Mouse (Mus musculus) ZHBTc4 (cell line): Measurements from ENCODE around the gene Etfbkmt.
A peak's percentile ranks its signal among the peaks of the same experiment; 100 is the strongest.
"Not testable (repeated sequence)": the region's sequence is repeated elsewhere in the genome, so short reads cannot be mapped to it uniquely, and the experiment has no call there.

Source experiments
- DNase-seq: peaks from one replicate; pipeline ENCODE4 v3.0.0-alpha.2; 2011; ENCODE audit warnings: low read depth, low spot score

The Etfbkmt gene

GRCm38 (mm10) chr6:149132311-149133077, 7.2 kb upstream of the Etfbkmt start:
- peak; percentile 82 for DNase-seq

- no peak for DNase-seq
These were observed 5.1 kb upstream of the Etfbkmt start for GRCm38 (mm10) chr6:149134391-149135150.

DNA sequence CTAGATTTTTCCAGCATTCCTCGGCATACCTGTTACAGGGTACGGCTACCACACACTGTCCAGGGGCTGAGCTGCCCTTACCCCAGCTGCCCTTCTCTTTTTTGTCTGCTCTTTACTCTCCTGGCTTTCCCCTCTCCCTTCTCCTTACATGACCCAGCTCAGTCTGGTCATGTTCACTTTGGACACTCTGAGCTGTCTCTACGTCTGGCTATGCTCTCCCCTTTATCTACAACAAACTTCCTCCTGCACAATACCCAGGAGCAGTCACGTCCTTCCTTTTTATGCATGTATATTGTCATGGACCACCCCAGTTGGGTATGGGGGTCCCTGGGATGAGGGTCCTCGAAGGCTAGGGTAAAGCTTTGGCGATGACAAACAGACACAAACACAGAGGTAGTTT, 4.0 kb upstream of the Etfbkmt start:
- DNase-seq = no peak

GRCm38 (mm10) chr6:149137936-149138335, 1.7 kb upstream of the Etfbkmt start:
- no peak for DNase-seq

DNA sequence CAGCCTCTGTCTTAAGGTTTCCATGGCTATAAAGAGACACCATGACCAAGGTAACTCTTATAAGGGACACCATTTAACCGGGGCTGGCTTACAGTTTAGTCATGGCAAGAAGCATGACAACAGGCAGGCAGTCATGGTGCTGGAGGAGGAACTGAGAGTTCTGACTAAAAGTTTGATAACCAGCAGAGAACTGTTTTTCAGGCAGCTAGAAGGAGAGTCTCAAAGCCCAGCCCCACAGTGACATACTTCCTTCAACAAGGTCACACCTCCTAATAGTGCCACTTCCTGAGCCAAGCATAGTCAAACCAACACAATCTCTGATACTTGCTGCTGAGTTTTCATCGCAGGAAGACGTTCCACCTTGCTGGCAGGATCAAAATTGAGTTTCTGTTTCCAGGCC, 638 bp upstream of the Etfbkmt start:
- DNase-seq = no peak

GRCm38 (mm10) chr6:149141393-149142173, 1.9 kb downstream of the Etfbkmt start:
- peak; percentile 97 for DNase-seq

DNA sequence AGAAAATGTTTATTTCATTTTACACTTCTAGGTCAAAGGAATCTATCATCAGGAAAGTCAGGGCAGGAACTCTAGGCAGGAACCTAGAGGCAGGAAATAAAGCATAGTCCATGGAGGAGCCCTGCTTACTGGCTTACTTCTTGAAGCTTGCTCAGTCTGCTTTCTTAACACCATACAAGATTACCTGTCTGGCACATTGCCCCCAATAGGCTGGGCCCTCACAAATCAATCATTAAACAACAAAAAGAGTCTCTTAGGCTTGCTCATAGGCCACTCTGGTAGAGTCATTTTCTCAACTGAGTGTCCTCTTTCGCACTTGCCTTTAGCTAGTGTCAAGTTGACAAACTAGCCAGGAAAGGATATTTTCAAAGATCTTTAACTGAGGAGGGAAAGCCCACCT, 5.5 kb downstream of the Etfbkmt start:
- no peak for DNase-seq

GRCm38 (mm10) chr6:149148436-149149229, 9.0 kb downstream of the Etfbkmt start:
- peak; percentile 43 for DNase-seq

DNA sequence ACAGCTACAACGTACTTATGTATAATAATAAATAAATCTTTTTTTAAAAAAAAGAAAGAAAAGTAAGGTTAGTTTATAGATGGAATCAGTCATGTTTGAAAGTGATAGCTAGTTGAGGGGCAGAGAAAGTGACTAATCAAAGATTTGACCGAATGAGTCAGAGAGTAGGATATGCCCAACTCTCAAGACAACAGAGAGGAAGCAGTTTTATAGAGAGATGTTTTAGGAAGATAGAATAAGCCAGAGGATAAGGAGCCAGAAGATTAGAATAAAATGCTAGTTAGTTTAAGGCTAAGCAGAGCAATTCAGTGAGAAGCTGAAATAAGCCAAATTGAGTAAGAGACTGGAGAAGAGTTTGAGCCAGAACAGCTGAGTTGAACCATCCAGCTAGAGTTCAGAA, 12.5 kb downstream of the Etfbkmt start:
- no peak for DNase-seq

GRCm38 (mm10) chr6:149153473-149154115, 13.9 kb downstream of the Etfbkmt start:
- DNase-seq = no peak

DNA sequence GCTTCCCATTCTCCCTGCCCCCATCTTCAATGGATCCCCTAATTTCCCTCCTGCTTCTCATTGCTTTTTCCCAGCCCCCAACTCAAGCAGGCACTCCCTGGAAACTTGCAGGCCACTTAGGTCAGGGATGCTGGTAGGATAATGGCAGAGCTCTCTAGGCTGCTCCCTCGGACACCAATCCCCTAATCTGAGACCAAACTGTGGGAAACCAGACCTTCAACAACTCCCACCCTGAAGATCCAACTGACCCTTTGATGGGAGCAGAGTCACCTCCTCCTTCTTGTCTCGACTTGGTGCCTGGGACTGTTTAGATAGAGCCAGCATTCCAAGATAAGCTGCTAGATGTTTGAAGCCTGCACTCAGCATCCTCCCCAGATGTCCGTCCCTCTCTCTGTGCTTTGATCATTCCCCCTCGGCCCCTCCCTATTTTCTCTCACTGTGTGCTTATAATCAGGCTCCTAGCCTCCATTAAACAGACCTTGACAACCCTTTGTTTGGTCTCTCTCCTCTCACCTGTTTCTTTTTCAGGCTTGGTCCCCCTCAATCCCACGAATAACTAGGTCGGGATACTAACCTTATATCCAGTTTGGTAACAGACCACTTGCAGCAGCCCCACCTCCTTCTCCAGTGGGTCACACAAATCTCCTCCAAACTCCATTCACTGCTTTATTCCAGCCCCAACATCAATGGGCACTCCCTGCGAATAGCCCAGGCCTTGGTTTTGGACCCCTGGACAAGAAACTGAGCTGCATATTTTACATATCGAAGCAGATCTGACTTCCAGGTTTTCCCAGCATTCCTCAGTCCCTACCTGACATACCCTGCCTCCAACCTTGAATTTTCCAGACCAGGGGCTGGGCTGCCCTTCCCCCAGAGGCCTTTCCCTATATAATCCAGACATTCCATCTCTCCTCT, 14.7 kb downstream of the Etfbkmt start:
- DNase-seq = no peak

- DNase-seq = no peak
These were observed 15.6 kb downstream of the Etfbkmt start for GRCm38 (mm10) chr6:149155031-149155841.

DNA sequence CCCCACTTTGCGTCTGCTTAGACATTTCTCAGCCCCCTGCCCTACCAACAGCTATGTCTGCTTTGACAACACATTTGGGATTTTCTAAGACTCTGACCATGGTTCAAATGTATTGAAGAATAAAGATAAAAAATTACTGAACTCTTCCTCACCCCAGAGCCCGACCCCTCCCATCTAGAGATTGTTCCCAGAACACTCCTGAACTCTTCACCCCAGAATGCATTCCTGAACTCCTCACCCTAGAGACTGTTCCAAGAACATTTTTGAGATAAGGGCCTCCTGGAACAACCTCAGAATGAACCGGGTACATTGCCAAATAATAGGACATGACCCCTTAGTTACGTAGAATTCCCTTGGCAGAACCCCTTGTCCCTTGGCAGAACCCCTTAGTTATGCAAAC, 27.4 kb downstream of the Etfbkmt start:
- DNase-seq = not testable (repeated sequence)

DNA sequence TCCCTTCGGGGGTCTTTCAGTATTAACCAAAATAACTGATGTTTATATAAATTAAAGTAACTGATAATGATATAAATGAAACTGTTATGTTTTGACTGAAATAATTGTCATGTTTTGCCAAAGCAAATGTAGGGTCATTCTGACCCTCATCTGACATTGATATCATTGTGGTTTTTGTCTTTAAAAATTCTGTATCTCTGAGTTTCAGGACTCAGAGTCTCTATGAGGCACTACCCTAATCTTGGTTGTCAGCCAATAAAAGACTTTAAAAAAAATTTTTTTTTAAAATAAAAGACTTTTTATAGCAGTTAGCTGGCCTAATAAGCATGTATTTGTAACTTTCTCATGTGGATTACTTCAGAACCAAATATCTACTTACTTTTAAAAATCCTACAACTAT, 28.0 kb downstream of the Etfbkmt start:
- no peak for DNase-seq

GRCm38 (mm10) chr6:149168436-149168835, 28.8 kb downstream of the Etfbkmt start:
- no peak for DNase-seq

DNA sequence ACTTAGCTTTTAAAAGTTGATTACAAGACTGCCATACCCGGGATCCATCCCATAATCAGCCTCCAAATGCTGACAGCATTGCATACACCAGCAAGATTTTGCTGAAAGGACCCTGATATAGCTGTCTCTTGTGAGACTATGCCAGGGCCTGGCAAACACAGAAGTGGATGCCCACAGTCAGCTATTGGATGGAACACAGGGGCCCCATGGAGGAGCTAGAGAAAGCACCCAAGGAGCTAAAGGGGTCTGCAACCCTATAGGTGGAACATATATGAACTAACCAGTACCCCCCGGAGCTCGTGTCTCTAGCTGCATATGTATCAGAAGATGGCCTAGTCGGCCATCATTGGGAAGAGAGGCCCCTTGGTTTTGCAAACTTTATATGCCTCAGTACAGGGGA, 30.3 kb downstream of the Etfbkmt start:
- not testable (repeated sequence) for DNase-seq

- DNase-seq = no peak
These were observed 34.4 kb downstream of the Etfbkmt start for GRCm38 (mm10) chr6:149173831-149174625.

- no peak for DNase-seq
These were observed 35.4 kb downstream of the Etfbkmt start for GRCm38 (mm10) chr6:149174932-149175570.
